Mouse (Mus musculus) liver, postnatal 0 days (tissue): ENCODE measurements around the gene Yif1b. TPM values are rescaled to one million over a fixed set of nuclear protein-coding genes. Genes with fewer than 3 reads are reported as not detected.

Experiments
- ATAC-seq: fragments of 200-750 bp; cut with Nextera tagmentation; 2 replicates; pipeline ENCODE4 v1.8.0; 2017; ENCODE audit warnings: mild to moderate bottlenecking, moderate library complexity
- DNase-seq: peaks from one replicate; pipeline ENCODE4 v3.0.0-alpha.2; 2016
- H3K27ac ChIP-seq: fragments of 300-500 bp; sonication (generic); 2 replicates; pipeline ENCODE4 v1.5.1; 2014; ENCODE audit warnings: antibody characterized with exemption, moderate library complexity, mild to moderate bottlenecking, low read depth
- H3K27me3 ChIP-seq: fragments of 300-500 bp; sonication (generic); 2 replicates; pipeline ENCODE4 v1.6.1; 2014; ENCODE audit warnings: low read length, control low read depth, mixed read lengths; ENCODE audit not compliant: insufficient read depth
- H3K36me3 ChIP-seq: fragments of 300-500 bp; sonication (generic); replicated peaks from 2 replicates; pipeline ENCODE4 v1.6.1; 2014; ENCODE audit warnings: mild to moderate bottlenecking, control low read depth, low read length, moderate library complexity, mixed read lengths; ENCODE audit not compliant: insufficient read depth
- H3K4me1 ChIP-seq: fragments of 300-500 bp; sonication (generic); 2 replicates; pipeline ENCODE4 v1.6.1; 2014; ENCODE audit warnings: antibody characterized with exemption, mild to moderate bottlenecking, control low read depth; ENCODE audit not compliant: insufficient read depth
- H3K4me2 ChIP-seq: fragments of 300-500 bp; sonication (generic); 2 replicates; pipeline ENCODE4 v1.6.1; 2014; ENCODE audit warnings: low read depth, mild to moderate bottlenecking, low read length, moderate library complexity, mixed read lengths
- H3K4me3 ChIP-seq: fragments of 300-500 bp; sonication (generic); 2 replicates; pipeline ENCODE4 v1.5.1; 2014; ENCODE audit warnings: low read depth, low read length
- H3K9ac ChIP-seq: fragments of 300-500 bp; sonication (generic); replicated peaks from 2 replicates; pipeline ENCODE4 v1.6.1; 2014; ENCODE audit warnings: mild to moderate bottlenecking, moderate library complexity
- H3K9me3 ChIP-seq: fragments of 300-500 bp; sonication (generic); 2 replicates; pipeline ENCODE4 v1.6.1; 2016; ENCODE audit warnings: mild to moderate bottlenecking, control low read depth, low read length, mixed read lengths
- CTCF ChIP-seq: sonication (generic); IDR thresholded peaks from 2 replicates; pipeline ENCODE4 v1.5.1; 2016; ENCODE audit warnings: antibody characterized with exemption, low read depth
- EP300 ChIP-seq: IDR thresholded peaks from 2 replicates; pipeline ENCODE4 v1.6.1; 2016; ENCODE audit warnings: antibody characterized with exemption, low read depth, mild to moderate bottlenecking
- WGBS: fragments of 180-500 bp; shearing (Covaris S2); extraction: QIAGEN DNeasy Blood & Tissue Kit; methylation state at CpG from one replicate; pipeline ENCODE4 v1.1.7; 2014; ENCODE audit not compliant: insufficient replicate concordance; 5-methylcytosine and 5-hydroxymethylcytosine counted together
- polyA plus RNA-seq: library from polyadenylated mRNA; unstranded; fragments of >200 nt; fragmentation: Nextera tagmentation; extraction: Ambion mirVana; gene quantifications from 2 replicates; pipeline ENCODE4 v1.2.1, GENCODE M21; 2015

The Yif1b gene
- polyA plus RNA-seq, 1 experiment from 2014 or later: 46.8 TPM

- H3K36me3 ChIP-seq: peaks cover 4% of the 10 kb centered on the region; the same call in 1 of the 2 replicates
- H3K4me3 ChIP-seq: no peak overlapping the region
- DNase-seq (no peak), ATAC-seq (no peak)
- no peaks in the 10 kb centered on the region for H3K4me1 ChIP-seq
- H3K27ac ChIP-seq: no peak overlapping the region
- H3K4me2 ChIP-seq: no peak overlapping the region
- TF ChIP-seq EP300 (no peak), CTCF (no peak)
- WGBS: 76% methylated on average over 3 of the region's 3 CpGs
- no peaks in the 10 kb centered on the region for H3K9me3 ChIP-seq
- no peak overlapping the region for H3K9ac ChIP-seq
- no peaks in the 10 kb centered on the region for H3K27me3 ChIP-seq
Observed at GRCm38 (mm10) chr7:29263831-29264230, 25.7 kb downstream of the Yif1b start.

DNA sequence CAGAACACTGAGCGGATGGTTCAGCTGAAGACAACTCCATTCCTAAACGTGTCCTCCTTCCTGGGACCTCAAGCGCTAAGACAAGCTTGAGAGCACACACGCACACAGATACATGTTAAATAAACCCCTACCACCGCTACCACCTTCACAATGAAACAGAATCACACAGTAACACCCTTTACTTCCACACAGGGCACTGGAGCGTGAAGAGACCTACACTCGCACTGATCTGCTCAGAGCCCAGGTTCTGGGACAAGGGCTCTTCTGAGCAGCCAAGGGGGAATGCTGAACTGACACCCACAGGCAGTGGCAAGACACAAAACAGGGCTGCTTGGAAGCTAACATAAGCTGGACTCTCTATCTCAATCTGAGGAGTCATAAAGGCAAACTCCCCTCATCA, 27.5 kb downstream of the Yif1b start:
- H3K4me1 ChIP-seq: no peaks in the 10 kb centered on the region
- H3K4me2 ChIP-seq: no peak overlapping the region
- no peaks in the 10 kb centered on the region for H3K9me3 ChIP-seq
- no peak overlapping the region for H3K9ac ChIP-seq
- H3K27ac ChIP-seq: no peak overlapping the region
- no peak overlapping the region for H3K4me3 ChIP-seq
- DNase-seq: no peak
- no peaks in the 10 kb centered on the region for H3K36me3 ChIP-seq
- WGBS: 69% methylated on average over 7 of the region's 7 CpGs
- H3K27me3 ChIP-seq: no peaks in the 10 kb centered on the region
- TF ChIP-seq EP300 (no peak), CTCF (no peak)
- ATAC-seq: no peak

- H3K4me3 ChIP-seq: no peak overlapping the region
- H3K36me3 ChIP-seq: no peaks in the 10 kb centered on the region
- ATAC-seq (no peak), DNase-seq (no peak)
- 73% methylated on average over 4 of the region's 4 CpGs for WGBS
- no peaks in the 10 kb centered on the region for H3K27me3 ChIP-seq
- TF ChIP-seq CTCF (no peak), EP300 (no peak)
- H3K27ac ChIP-seq: no peak overlapping the region
- no peaks in the 10 kb centered on the region for H3K4me1 ChIP-seq
- no peak overlapping the region for H3K4me2 ChIP-seq
- H3K9ac ChIP-seq: no peak overlapping the region
- no peaks in the 10 kb centered on the region for H3K9me3 ChIP-seq
Observed at GRCm38 (mm10) chr7:29266931-29267330, 28.8 kb downstream of the Yif1b start.

DNA sequence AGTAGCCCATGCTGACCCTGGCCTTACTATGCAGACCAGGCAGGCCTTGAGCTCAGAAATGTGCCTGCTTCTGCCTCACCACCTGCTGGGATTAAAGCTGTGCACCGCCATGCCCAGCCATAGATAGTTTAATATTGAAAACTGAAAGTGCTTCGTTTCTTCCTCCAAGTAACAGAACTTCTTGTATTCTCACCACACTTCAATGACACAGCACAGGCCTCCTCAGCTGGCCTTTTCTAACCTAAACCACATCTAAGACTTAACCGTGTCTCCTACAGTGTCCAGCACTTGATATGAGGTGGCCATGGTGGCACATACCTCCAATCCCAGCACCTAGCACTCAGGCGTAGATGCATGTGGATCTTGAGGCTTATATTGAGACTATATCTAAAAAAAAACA, 32.3 kb downstream of the Yif1b start:
- Histone ChIP-seq H3K4me2 (no peak overlapping the region), H3K9me3 (no peaks in the 10 kb centered on the region), H3K27ac (no peak overlapping the region), H3K4me1 (no peaks in the 10 kb centered on the region), H3K36me3 (no peaks in the 10 kb centered on the region), H3K4me3 (no peak overlapping the region), H3K9ac (no peak overlapping the region), H3K27me3 (no peaks in the 10 kb centered on the region)
- DNase-seq (no peak), ATAC-seq (no peak)
- TF ChIP-seq EP300 (no peak), CTCF (no peak)
- WGBS: 69% methylated on average over 4 of the region's 4 CpGs

DNA sequence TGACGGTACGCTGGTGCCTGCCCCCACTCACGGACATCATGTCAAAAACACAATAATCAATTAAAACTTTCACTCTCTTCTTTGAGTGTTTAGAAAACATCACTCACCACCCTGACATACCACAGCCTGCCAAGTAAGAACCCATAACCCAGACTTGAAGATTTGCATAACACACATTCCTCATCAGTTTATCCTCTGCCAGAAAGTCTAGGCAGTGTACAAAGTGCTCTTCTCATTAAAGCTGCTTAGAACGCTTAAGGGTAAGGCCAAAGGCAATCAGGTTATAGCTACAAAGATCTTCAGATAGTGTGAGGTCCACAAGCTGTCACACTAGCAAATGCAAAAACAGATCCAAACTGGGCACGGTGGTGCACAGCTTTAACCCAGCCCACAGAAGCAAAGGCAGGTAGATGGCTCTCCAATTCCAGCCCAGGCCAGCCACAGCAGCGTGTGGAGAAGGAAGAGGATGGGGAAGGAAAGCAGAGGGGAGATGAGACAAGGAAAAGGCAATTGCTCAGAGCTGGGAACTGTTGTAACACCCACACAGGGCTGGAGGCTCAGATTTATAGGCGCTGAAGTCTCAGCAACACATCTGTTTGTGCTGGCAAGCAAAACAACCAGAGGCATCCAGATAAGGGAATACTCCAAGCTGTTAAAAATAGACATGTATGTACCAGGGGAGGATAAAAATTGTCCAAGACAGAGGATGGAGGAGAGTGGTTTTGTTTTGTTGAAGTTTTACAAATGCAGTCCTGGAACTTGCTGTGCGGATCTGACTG, 33.7 kb downstream of the Yif1b start:
- no peaks in the 10 kb centered on the region for H3K9me3 ChIP-seq
- TF ChIP-seq CTCF (no peak), EP300 (no peak)
- H3K4me2 ChIP-seq: no peak overlapping the region
- ATAC-seq (no peak), DNase-seq (no peak)
- H3K27me3 ChIP-seq: no peaks in the 10 kb centered on the region
- 74% methylated on average over 8 of the region's 8 CpGs for WGBS
- no peak overlapping the region for H3K9ac ChIP-seq
- H3K36me3 ChIP-seq: no peaks in the 10 kb centered on the region
- H3K27ac ChIP-seq: no peak overlapping the region
- no peak overlapping the region for H3K4me3 ChIP-seq
- no peaks in the 10 kb centered on the region for H3K4me1 ChIP-seq

DNA sequence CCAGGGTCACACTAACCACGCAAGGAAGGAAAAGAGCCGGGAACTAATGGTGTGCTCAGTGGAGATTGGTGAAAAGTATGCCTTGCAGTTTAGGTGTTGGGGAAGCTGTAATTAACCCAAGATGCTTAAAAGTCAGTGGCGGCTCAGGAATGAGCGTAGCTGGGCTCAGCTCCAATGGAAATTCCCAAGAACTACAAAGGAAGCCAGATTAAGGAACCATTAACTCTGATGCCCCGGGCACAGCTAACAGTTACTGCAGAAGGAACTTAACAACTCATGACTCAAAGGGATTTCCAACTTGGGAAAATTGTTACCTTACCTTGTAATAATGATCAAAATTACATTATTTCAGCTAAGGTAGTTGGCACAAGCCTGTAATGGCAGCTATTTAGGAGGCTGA, 38.6 kb downstream of the Yif1b start:
- 0 out of 2 replicates have a peak, but pooled peaks cover 3% of the 10 kb centered on the region for H3K27me3 ChIP-seq
- ATAC-seq (no peak), DNase-seq (no peak)
- H3K4me1 ChIP-seq: peaks cover 6% of the 10 kb centered on the region; the same call in 1 of the 2 replicates
- TF ChIP-seq EP300 (no peak), CTCF (no peak)
- no peaks in the 10 kb centered on the region for H3K9me3 ChIP-seq
- H3K27ac ChIP-seq: no peak overlapping the region
- no peak overlapping the region for H3K4me2 ChIP-seq
- no peak overlapping the region for H3K4me3 ChIP-seq
- no peaks in the 10 kb centered on the region for H3K36me3 ChIP-seq
- H3K9ac ChIP-seq: no peak overlapping the region
- WGBS: 73% methylated on average over 5 of the region's 5 CpGs
